Mouse (Mus musculus) cerebellum, postnatal 4 days (tissue): ENCODE data around the gene Arl15.

ENCODE experiments used
- DNase-seq, 2 experiments: peaks; one replicate each; pipeline ENCODE4 v3.0.0; 2022; ENCODE audit warnings: low spot score in 2 of 2, mixed read lengths in 1 of 2

Arl15 gene

GRCm38 (mm10) chr13:114055686-114056085 lies 261.4 kb downstream of the Arl15 start:
- peak in 1 of 2 experiments; percentile 39 for DNase-seq

GRCm38 (mm10) chr13:114060258-114060657 lies 266.0 kb downstream of the Arl15 start:
- DNase-seq, result no peak

- DNase-seq, result no peak
Measured at GRCm38 (mm10) chr13:114061234-114061633, 266.9 kb downstream of the Arl15 start.

- no peak for DNase-seq
Measured at GRCm38 (mm10) chr13:114064069-114064468, 269.8 kb downstream of the Arl15 start.

- DNase-seq, result no peak
Measured at GRCm38 (mm10) chr13:114065012-114065411, 270.7 kb downstream of the Arl15 start.

GRCm38 (mm10) chr13:114068421-114068820 lies 274.1 kb downstream of the Arl15 start:
- no peak for DNase-seq

GRCm38 (mm10) chr13:114071439-114071838 lies 277.1 kb downstream of the Arl15 start:
- DNase-seq, result no peak

- no peak for DNase-seq
Measured at GRCm38 (mm10) chr13:114074471-114074870, 280.2 kb downstream of the Arl15 start.

- peak in 1 of 2 experiments; percentile 43 for DNase-seq
Measured at GRCm38 (mm10) chr13:114075724-114076384, 281.5 kb downstream of the Arl15 start.

- no peak for DNase-seq
Measured at GRCm38 (mm10) chr13:114077181-114077580, 282.9 kb downstream of the Arl15 start.

- no peak for DNase-seq
Measured at GRCm38 (mm10) chr13:114077584-114078270, 283.4 kb downstream of the Arl15 start.

GRCm38 (mm10) chr13:114078851-114079250 lies 284.5 kb downstream of the Arl15 start:
- DNase-seq, result no peak

GRCm38 (mm10) chr13:114079751-114080150 lies 285.4 kb downstream of the Arl15 start:
- DNase-seq, result no peak

GRCm38 (mm10) chr13:114080491-114080890 lies 286.2 kb downstream of the Arl15 start:
- DNase-seq, result no peak

GRCm38 (mm10) chr13:114083570-114084138 lies 289.3 kb downstream of the Arl15 start:
- DNase-seq, result no peak

- no peak for DNase-seq
Measured at GRCm38 (mm10) chr13:114085442-114085841, 291.1 kb downstream of the Arl15 start.

- DNase-seq, result no peak
Measured at GRCm38 (mm10) chr13:114086325-114086724, 292.0 kb downstream of the Arl15 start.

GRCm38 (mm10) chr13:114086801-114087200 lies 292.5 kb downstream of the Arl15 start:
- no peak for DNase-seq

- no peak for DNase-seq
Measured at GRCm38 (mm10) chr13:114087696-114088465, 293.6 kb downstream of the Arl15 start.

GRCm38 (mm10) chr13:114090786-114091185 lies 296.5 kb downstream of the Arl15 start:
- DNase-seq, result no peak

GRCm38 (mm10) chr13:114091231-114091630 lies 296.9 kb downstream of the Arl15 start:
- no peak for DNase-seq
